Mouse (Mus musculus): Measurements from ENCODE around the gene Btf3l4. TPM values are rescaled to one million over a fixed set of nuclear protein-coding genes. Genes with fewer than 3 reads are reported as not detected.

Btf3l4 gene
- polyA plus RNA-seq, 1 experiment from 2014 or later: 146 TPM

DNA sequence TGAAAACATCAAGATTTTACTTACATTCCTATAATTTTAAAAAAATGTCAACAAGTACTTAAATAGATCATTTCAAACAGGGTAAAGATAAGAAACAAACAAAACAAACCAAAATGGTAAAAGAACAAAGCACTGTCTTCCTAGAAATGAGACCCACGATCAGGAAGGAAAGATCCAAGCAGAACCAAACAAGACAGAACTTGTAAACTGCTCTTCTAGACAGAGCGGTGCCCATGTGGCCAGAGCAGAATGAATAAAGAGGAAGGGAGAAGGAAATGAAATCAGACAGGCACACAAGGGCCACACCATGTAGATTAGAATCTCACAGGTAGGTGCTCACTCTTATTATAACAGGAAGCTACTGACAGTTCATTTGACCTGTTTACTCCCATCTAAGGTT lies 6.8 kb downstream of the Btf3l4 start:
- no peak for ATAC-seq (ENCODE audit: low FRiP score, low TSS enrichment)
- no peaks in the 10 kb centered on the region for H3K27me3 ChIP-seq (ENCODE audit: insufficient read depth, low read length)
- H3K9ac ChIP-seq (replicated peaks; ENCODE audit: low read length): no peak overlapping the region
- H3K27ac ChIP-seq (ENCODE audit: low read length): no peak overlapping the region
- H3K4me3 ChIP-seq (ENCODE audit: low read length): no peak overlapping the region
- H3K9me3 ChIP-seq (ENCODE audit: low read length): no peaks in the 10 kb centered on the region
- H3K4me2 ChIP-seq (replicated peaks; ENCODE audit: low read depth, low read length): no peak overlapping the region
- H3K4me1 ChIP-seq (ENCODE audit: insufficient read depth, low read length): peaks cover 6% of the 10 kb centered on the region; the same call in 1 of the 2 replicates
- 91% methylated on average over 2 of the region's 2 CpGs for WGBS
- peaks cover 51% of the 10 kb centered on the region for H3K36me3 ChIP-seq (ENCODE audit: insufficient read depth, low read length)

DNA sequence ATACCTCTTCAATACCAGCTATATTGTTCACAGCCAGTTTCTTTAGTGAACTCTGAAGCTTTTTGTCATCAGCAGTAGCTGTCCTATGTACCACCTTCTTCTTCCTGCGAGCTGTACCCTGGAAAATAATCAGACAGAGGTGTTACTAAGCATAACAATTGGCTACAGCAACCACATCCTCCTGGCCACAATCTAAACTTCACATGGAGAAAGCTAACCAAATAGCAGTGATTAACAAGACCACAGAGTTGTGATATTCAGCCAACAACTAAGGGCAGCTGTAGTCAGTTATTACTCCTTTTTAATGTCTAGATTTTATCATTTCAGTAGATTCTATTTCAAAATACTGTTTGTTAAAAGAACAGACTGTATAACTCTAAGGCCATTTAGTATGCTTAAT lies 7.3 kb downstream of the Btf3l4 start:
- no peak for ATAC-seq (ENCODE audit: low FRiP score, low TSS enrichment)
- Histone ChIP-seq H3K4me2 (replicated peaks; ENCODE audit: low read depth, low read length) (no peak overlapping the region), H3K9me3 (ENCODE audit: low read length) (no peaks in the 10 kb centered on the region), H3K4me3 (ENCODE audit: low read length) (no peak overlapping the region), H3K9ac (replicated peaks; ENCODE audit: low read length) (no peak overlapping the region), H3K27ac (ENCODE audit: low read length) (no peak overlapping the region), H3K36me3 (ENCODE audit: insufficient read depth, low read length) (peaks cover 51% of the 10 kb centered on the region), H3K27me3 (ENCODE audit: insufficient read depth, low read length) (no peaks in the 10 kb centered on the region), H3K4me1 (ENCODE audit: insufficient read depth, low read length) (0 out of 2 replicates have a peak, but pooled peaks cover 4% of the 10 kb centered on the region)
- WGBS: 82% methylated on average over 1 of the region's 1 CpGs

DNA sequence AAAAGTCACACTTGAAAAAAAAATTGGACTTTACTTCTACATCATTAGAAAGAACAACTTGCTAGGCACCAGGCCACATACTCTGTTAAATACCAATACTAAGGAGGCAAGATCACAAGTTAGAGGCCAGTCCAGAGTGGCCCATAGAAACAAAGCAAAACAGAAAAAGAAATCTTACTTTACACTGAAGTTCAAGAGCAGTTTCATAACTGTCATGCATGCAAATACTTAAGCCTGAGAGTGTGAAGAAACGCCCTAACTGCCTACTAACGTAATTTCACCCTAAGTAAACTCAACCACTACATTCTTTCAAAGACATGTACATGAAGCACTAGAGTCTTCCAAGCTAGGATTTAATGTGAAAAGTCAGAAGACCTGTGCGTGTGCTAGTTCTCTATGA lies 7.7 kb downstream of the Btf3l4 start:
- H3K27ac ChIP-seq (ENCODE audit: low read length): no peak overlapping the region
- ATAC-seq (ENCODE audit: low FRiP score, low TSS enrichment): no peak
- no peak overlapping the region for H3K4me3 ChIP-seq (ENCODE audit: low read length)
- no peaks in the 10 kb centered on the region for H3K9me3 ChIP-seq (ENCODE audit: low read length)
- 81% methylated on average over 3 of the region's 3 CpGs for WGBS
- H3K27me3 ChIP-seq (ENCODE audit: insufficient read depth, low read length): no peaks in the 10 kb centered on the region
- no peak overlapping the region for H3K4me2 ChIP-seq (replicated peaks; ENCODE audit: low read depth, low read length)
- H3K36me3 ChIP-seq (ENCODE audit: insufficient read depth, low read length): peaks cover 52% of the 10 kb centered on the region
- H3K9ac ChIP-seq (replicated peaks; ENCODE audit: low read length): no peak overlapping the region
- H3K4me1 ChIP-seq (ENCODE audit: insufficient read depth, low read length): no peaks in the 10 kb centered on the region

DNA sequence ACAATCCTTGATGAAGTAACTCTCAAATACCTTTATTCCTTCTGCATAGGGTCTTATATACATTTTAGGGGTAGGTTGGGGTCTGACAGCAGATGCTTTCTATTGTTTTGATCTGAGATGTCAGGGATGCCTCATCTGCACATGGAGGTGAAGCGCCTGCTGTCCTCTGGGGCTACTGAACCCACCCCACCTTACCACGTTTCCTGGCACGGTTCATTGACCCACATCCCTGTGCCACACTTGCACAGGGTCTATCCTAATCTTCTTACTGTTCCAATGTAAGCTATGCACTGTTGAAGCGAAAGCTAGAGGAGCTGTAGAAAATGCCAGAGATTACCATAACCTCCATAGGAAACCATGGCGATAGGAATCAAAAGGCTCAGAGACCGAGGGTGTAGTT lies 21.9 kb downstream of the Btf3l4 start:
- peaks cover 6% of the 10 kb centered on the region for H3K36me3 ChIP-seq (ENCODE audit: insufficient read depth, low read length)
- H3K27ac ChIP-seq (ENCODE audit: low read length): no peak overlapping the region
- H3K4me2 ChIP-seq (replicated peaks; ENCODE audit: low read depth, low read length): no peak overlapping the region
- no peaks in the 10 kb centered on the region for H3K4me1 ChIP-seq (ENCODE audit: insufficient read depth, low read length)
- no peak overlapping the region for H3K9ac ChIP-seq (replicated peaks; ENCODE audit: low read length)
- H3K4me3 ChIP-seq (ENCODE audit: low read length): no peak overlapping the region
- ATAC-seq (ENCODE audit: low FRiP score, low TSS enrichment): no peak
- 65% methylated on average over 6 of the region's 6 CpGs for WGBS
- H3K27me3 ChIP-seq (ENCODE audit: insufficient read depth, low read length): no peaks in the 10 kb centered on the region
- H3K9me3 ChIP-seq (ENCODE audit: low read length): no peaks in the 10 kb centered on the region

DNA sequence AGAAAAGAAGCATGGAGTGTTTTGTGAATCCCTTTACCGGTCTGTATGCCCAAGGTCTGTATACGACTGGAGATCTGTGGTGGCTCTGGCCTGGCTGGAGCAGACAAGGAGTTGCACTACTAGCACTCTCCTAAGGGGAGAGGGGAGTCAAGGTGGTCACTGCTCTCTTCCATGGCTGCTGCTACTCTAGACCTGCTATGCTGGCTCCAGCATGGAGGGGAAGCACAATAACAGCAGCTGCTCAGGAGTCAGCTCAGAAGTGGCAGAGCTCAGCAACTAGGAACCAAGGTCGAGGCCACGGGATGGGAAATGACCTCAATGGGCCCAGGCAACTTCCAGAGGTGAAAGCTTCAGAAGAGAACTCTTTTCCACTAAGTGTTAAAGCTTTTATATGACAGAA lies 22.3 kb downstream of the Btf3l4 start:
- Histone ChIP-seq H3K4me2 (replicated peaks; ENCODE audit: low read depth, low read length) (no peak overlapping the region), H3K27me3 (ENCODE audit: insufficient read depth, low read length) (no peaks in the 10 kb centered on the region), H3K9me3 (ENCODE audit: low read length) (no peaks in the 10 kb centered on the region), H3K36me3 (ENCODE audit: insufficient read depth, low read length) (peaks cover 6% of the 10 kb centered on the region), H3K4me3 (ENCODE audit: low read length) (no peak overlapping the region), H3K4me1 (ENCODE audit: insufficient read depth, low read length) (no peaks in the 10 kb centered on the region), H3K27ac (ENCODE audit: low read length) (no peak overlapping the region), H3K9ac (replicated peaks; ENCODE audit: low read length) (no peak overlapping the region)
- no peak for ATAC-seq (ENCODE audit: low FRiP score, low TSS enrichment)
- 65% methylated on average over 4 of the region's 4 CpGs for WGBS

DNA sequence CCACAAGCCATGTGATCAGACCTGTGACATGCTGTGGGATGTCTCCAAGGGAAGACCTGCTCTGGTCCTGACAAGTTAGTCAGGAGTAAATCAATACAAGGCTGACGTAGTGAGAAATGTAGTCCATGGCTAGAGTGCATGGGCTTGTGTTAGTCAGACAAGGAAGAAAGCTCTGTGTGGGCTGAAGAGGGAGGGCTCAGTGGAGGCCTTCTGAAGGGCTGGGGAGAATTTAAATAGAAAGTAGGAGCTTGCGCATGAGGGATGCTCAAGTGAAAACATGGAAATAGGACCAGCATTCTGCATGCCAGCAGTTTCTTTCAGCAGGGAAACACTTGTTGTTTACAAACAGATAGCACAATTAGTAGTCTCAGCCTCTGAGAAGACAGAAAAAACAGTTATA lies 29.9 kb downstream of the Btf3l4 start:
- Histone ChIP-seq H3K27ac (ENCODE audit: low read length) (no peak overlapping the region), H3K4me1 (ENCODE audit: insufficient read depth, low read length) (no peaks in the 10 kb centered on the region), H3K27me3 (ENCODE audit: insufficient read depth, low read length) (no peaks in the 10 kb centered on the region), H3K9me3 (ENCODE audit: low read length) (no peaks in the 10 kb centered on the region), H3K4me2 (replicated peaks; ENCODE audit: low read depth, low read length) (no peak overlapping the region), H3K4me3 (ENCODE audit: low read length) (no peak overlapping the region), H3K36me3 (ENCODE audit: insufficient read depth, low read length) (no peaks in the 10 kb centered on the region), H3K9ac (replicated peaks; ENCODE audit: low read length) (no peak overlapping the region)
- 83% methylated on average over 2 of the region's 2 CpGs for WGBS
- ATAC-seq (ENCODE audit: low FRiP score, low TSS enrichment): no peak

DNA sequence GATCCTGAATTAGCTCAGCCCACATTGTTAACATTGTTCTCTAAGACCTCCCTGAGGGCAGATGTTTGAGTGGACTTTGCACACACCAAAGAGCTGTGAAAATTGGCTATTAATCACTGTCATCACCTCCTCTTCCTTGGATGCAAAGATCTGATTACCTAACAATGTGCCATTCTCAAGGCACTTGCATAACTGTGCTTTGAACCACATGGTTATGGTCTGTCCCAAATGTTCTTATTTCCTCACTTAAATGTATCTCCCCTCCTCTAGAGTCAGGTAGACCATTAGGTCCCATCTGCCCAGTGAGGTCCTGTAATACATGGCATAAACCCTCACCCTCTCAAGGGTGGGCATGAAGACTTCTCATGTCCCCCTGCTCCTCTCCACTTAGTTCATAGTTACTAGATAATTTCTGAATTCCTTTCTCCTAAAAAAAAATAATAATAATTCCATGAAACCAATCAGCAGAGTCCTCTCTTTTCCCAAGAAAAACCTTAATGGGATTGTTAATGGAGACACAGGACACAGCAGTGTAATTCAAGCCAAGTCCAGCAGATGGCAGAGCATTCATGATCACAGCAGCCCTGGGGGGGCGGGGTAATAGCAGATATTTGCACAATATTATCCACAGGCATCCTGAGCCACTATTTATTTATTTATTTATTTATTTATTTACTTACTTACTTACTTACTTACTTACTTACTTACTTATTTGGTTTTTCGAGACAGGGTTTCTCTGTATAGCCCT lies 35.2 kb downstream of the Btf3l4 start:
- Histone ChIP-seq H3K27ac (ENCODE audit: low read length) (no peak overlapping the region), H3K4me2 (replicated peaks; ENCODE audit: low read depth, low read length) (no peak overlapping the region), H3K9ac (replicated peaks; ENCODE audit: low read length) (no peak overlapping the region), H3K36me3 (ENCODE audit: insufficient read depth, low read length) (no peaks in the 10 kb centered on the region), H3K4me1 (ENCODE audit: insufficient read depth, low read length) (no peaks in the 10 kb centered on the region; the same call in 1 of the 2 replicates), H3K4me3 (ENCODE audit: low read length) (no peak overlapping the region), H3K27me3 (ENCODE audit: insufficient read depth, low read length) (no peaks in the 10 kb centered on the region), H3K9me3 (ENCODE audit: low read length) (no peaks in the 10 kb centered on the region)
- 58% methylated on average over 2 of the region's 2 CpGs for WGBS
- ATAC-seq (ENCODE audit: low FRiP score, low TSS enrichment): no peak

DNA sequence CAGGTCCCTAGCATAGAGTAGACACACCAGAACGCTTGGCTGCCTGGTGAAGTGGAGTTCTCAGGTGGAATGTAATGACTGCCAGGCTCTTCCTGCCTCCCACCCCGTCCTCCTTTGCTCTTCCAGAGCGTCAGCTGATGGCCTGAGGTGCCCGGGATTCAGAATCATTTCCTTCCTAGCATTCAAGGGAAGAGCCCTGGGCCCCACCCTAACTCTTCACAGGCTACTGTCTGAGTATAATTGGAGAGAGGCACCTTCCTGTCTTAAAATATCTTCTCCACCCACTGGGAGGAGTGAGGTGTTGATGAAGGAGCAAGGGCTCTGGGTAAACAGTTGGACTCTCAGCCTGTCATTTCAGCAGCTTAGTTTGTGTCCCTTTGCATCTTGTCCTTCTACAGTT lies 36.7 kb downstream of the Btf3l4 start:
- no peak overlapping the region for H3K9ac ChIP-seq (replicated peaks; ENCODE audit: low read length)
- H3K9me3 ChIP-seq (ENCODE audit: low read length): no peaks in the 10 kb centered on the region
- 16% methylated on average over 4 of the region's 4 CpGs for WGBS
- no peak for ATAC-seq (ENCODE audit: low FRiP score, low TSS enrichment)
- no peaks in the 10 kb centered on the region for H3K36me3 ChIP-seq (ENCODE audit: insufficient read depth, low read length)
- no peak overlapping the region for H3K27ac ChIP-seq (ENCODE audit: low read length)
- no peak overlapping the region for H3K4me2 ChIP-seq (replicated peaks; ENCODE audit: low read depth, low read length)
- H3K27me3 ChIP-seq (ENCODE audit: insufficient read depth, low read length): no peaks in the 10 kb centered on the region
- H3K4me1 ChIP-seq (ENCODE audit: insufficient read depth, low read length): no peaks in the 10 kb centered on the region; the same call in 1 of the 2 replicates
- H3K4me3 ChIP-seq (ENCODE audit: low read length): no peak overlapping the region

DNA sequence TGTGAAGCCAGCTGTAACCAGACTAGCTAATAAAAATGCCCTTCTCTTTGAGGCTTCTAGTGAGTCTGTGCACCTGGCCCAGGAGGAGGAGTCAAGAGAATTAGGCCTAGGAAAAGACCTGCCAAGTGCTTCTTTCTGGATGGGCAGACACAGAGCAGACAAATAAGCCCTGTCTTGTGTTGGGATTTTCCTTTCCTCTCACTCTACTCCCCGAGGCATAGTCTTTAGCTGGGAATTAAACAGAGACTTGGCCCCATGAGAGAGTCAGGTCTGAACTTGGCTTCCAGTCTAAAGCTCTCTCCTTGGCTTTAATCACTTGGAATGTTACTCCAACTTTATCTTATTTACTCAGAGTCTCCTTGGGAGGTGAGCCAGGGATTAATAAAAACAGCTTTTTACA lies 39.5 kb downstream of the Btf3l4 start:
- H3K4me2 ChIP-seq (replicated peaks; ENCODE audit: low read depth, low read length): no peak overlapping the region
- ATAC-seq (ENCODE audit: low FRiP score, low TSS enrichment): no peak
- no peak overlapping the region for H3K27ac ChIP-seq (ENCODE audit: low read length)
- H3K36me3 ChIP-seq (ENCODE audit: insufficient read depth, low read length): no peaks in the 10 kb centered on the region
- H3K9me3 ChIP-seq (ENCODE audit: low read length): no peaks in the 10 kb centered on the region
- no peaks in the 10 kb centered on the region for H3K27me3 ChIP-seq (ENCODE audit: insufficient read depth, low read length)
- H3K4me1 ChIP-seq (ENCODE audit: insufficient read depth, low read length): no peaks in the 10 kb centered on the region; the same call in 1 of the 2 replicates
- H3K4me3 ChIP-seq (ENCODE audit: low read length): no peak overlapping the region
- WGBS: 47% methylated on average over 1 of the region's 1 CpGs
- H3K9ac ChIP-seq (replicated peaks; ENCODE audit: low read length): no peak overlapping the region

DNA sequence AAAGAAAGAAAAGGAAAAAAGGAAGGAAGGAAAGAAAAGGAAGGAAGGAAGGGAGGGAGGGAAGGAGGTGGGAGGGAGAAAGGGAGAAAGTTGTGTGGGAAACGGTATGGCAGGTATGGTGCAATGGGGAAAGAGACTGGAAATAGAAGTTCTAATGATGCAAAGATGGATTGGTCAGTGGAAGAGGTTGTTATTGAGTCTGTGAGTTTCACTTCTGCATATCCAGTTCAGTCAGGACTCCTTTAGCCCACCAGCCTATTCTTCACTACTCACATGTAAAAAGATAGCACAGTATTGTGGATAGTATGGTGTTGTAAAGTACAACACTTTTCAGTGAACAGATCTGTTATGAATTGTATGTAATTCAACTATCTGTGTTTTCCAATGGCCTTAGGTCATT lies 42.9 kb downstream of the Btf3l4 start:
- Histone ChIP-seq H3K27me3 (ENCODE audit: insufficient read depth, low read length) (no peaks in the 10 kb centered on the region), H3K4me2 (replicated peaks; ENCODE audit: low read depth, low read length) (no peak overlapping the region), H3K4me1 (ENCODE audit: insufficient read depth, low read length) (no peaks in the 10 kb centered on the region), H3K9ac (replicated peaks; ENCODE audit: low read length) (no peak overlapping the region), H3K4me3 (ENCODE audit: low read length) (no peak overlapping the region), H3K36me3 (ENCODE audit: insufficient read depth, low read length) (no peaks in the 10 kb centered on the region), H3K9me3 (ENCODE audit: low read length) (no peaks in the 10 kb centered on the region), H3K27ac (ENCODE audit: low read length) (no peak overlapping the region)
- WGBS: 66% methylated on average over 1 of the region's 1 CpGs
- no peak for ATAC-seq (ENCODE audit: low FRiP score, low TSS enrichment)
